Mouse (Mus musculus): ENCODE results near the gene Cpa5.

GRCm38 (mm10) chr6:30596230-30596898, 14.4 kb upstream of the Cpa5 start:
- TF ChIP-seq MAX (IDR thresholded peaks at IDR 0.05; ENCODE audit: low read depth) (no peak), POLR2A (IDR thresholded peaks at IDR 0.05; ENCODE audit: insufficient read length, low read depth) (no peak), MYOG (IDR thresholded peaks at IDR 0.05; ENCODE audit: control insufficient read depth in 1 of 3, insufficient read depth in 1 of 3, insufficient read length in 2 of 3, low read depth in 2 of 3) (no peak), POLR2AphosphoS2 (IDR thresholded peaks at IDR 0.05; ENCODE audit: insufficient read length, low read depth) (no peak), CEBPB (IDR thresholded peaks at IDR 0.05; ENCODE audit: insufficient read depth, poor library complexity, severe bottlenecking) (no peak), E2F4 (IDR thresholded peaks at IDR 0.05; ENCODE audit: insufficient read depth) (no peak)
